Mouse (Mus musculus) embryonic fibroblast, embryonic 13.5 days (primary cell): Measurements from ENCODE around the gene Taf12.

Experiments
- CTCF ChIP-seq: IDR thresholded peaks from 2 replicates; pipeline ENCODE4 v1.5.1; 2011; ENCODE audit warnings: mild to moderate bottlenecking, control low read depth, low read length, moderate library complexity, borderline replicate concordance; ENCODE audit not compliant: insufficient read depth
- POLR2A ChIP-seq: IDR thresholded peaks from 2 replicates; pipeline ENCODE4 v1.6.1; 2011; ENCODE audit warnings: low read depth, mild to moderate bottlenecking, control low read depth, low read length, moderate library complexity

DNA sequence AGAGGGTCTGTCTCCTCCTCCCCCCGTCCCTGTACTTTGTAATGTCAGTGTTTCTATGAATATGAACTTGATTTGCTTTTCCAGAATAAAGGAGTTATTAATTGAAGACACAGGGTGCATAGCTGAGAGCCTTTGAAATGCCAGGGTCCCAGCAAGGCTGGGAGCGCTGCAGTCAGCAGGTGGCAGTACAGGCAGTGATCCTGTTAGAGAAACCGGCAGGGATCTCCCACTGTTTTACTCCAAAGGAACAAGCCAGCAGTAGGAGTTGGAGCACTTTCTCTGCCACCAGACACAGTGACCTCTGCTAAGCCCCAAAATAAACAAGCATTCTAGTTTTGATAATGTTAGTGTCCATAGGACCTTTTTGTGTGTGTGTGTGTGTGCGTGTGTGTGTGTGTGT, 18.8 kb downstream of the Taf12 start:
- TF ChIP-seq CTCF (peak; percentile 54; the same call in 1 of the 2 replicates), POLR2A (no peak)
